Mouse (Mus musculus) B cell, adult 62 days (primary cell): ENCODE data around the gene Appl2. TPM values are rescaled to one million over a fixed set of nuclear protein-coding genes. Genes with fewer than 3 reads are reported as not detected.

Experiments
- total RNA-seq: library from RNA; stranded (reverse); gene quantifications from 4 replicates; pipeline ENCODE4 v1.2.4, GENCODE M21; 2023

Appl2 gene
- 15.1 to 23.0 TPM (median 19.4 TPM) in 4 replicates for total RNA-seq

GRCm38 (mm10) chr10:83648131-83649020, at the start of gene Appl2:
Appl2 (minus strand) TSS chr10:83648738.

Other genes starting within 250 kb of the Appl2 start
- gene Aldh1l2, start 114.6 kb downstream of the Appl2 start, total RNA-seq: not detected in 4 replicates
- 46.2 to 49.9 TPM (median 48.5 TPM) in 4 replicates for gene Washc4, start 105.0 kb downstream of the Appl2 start, total RNA-seq
- not detected in 4 replicates for gene 1500009L16Rik, start 74.1 kb upstream of the Appl2 start, total RNA-seq